Mouse (Mus musculus): ENCODE data around the gene Zfp971. TPM values are rescaled to one million over a fixed set of nuclear protein-coding genes. Genes with fewer than 3 reads are reported as not detected.

Zfp971 gene
- 6.0 and 7.7 TPM in 2 replicates for polyA plus RNA-seq (2015; fragmentation: Nextera tagmentation; extraction: Ambion mirVana)

GRCm38 (mm10) chr2:178023011-178023611, at the start of gene Zfp971:
Gene Zfp971 (plus strand): TSS chr2:178023284.

GRCm38 (mm10) chr2:178078166-178078717, 55.2 kb downstream of the Zfp971 start, which contains the start of gene Zfp931:
Gene Zfp931 (minus strand): TSS chr2:178078476.

Other genes with a start within 250 kb of the Zfp971 start
- gene Gm14325, start 182.9 kb upstream of the Zfp971 start, polyA plus RNA-seq (2015; fragmentation: Nextera tagmentation; extraction: Ambion mirVana), result 24.3 and 25.3 TPM in 2 replicates
- gene Gm14327, start 126.2 kb upstream of the Zfp971 start, polyA plus RNA-seq (2015; fragmentation: Nextera tagmentation; extraction: Ambion mirVana), result 1.9 TPM in 2 replicates
- gene Zfp972, start 97.7 kb upstream of the Zfp971 start, polyA plus RNA-seq (2015; fragmentation: Nextera tagmentation; extraction: Ambion mirVana), result not detected in 2 replicates
- 18.9 and 24.3 TPM in 2 replicates for gene Gm14326, start 66.0 kb upstream of the Zfp971 start, polyA plus RNA-seq (2015; fragmentation: Nextera tagmentation; extraction: Ambion mirVana)
- 7.4 and 8.0 TPM in 2 replicates for gene Zfp931, start 55.2 kb downstream of the Zfp971 start, polyA plus RNA-seq (2015; fragmentation: Nextera tagmentation; extraction: Ambion mirVana)
- gene Phactr3, start 95.7 kb downstream of the Zfp971 start, polyA plus RNA-seq (2015; fragmentation: Nextera tagmentation; extraction: Ambion mirVana), result 0.17 and 0.46 TPM in 2 replicates

Measured in skeletal muscle tissue, postnatal 0 days (tissue).